Mouse (Mus musculus): Measurements from ENCODE around the gene Lyrm2.

Lyrm2 gene

DNA sequence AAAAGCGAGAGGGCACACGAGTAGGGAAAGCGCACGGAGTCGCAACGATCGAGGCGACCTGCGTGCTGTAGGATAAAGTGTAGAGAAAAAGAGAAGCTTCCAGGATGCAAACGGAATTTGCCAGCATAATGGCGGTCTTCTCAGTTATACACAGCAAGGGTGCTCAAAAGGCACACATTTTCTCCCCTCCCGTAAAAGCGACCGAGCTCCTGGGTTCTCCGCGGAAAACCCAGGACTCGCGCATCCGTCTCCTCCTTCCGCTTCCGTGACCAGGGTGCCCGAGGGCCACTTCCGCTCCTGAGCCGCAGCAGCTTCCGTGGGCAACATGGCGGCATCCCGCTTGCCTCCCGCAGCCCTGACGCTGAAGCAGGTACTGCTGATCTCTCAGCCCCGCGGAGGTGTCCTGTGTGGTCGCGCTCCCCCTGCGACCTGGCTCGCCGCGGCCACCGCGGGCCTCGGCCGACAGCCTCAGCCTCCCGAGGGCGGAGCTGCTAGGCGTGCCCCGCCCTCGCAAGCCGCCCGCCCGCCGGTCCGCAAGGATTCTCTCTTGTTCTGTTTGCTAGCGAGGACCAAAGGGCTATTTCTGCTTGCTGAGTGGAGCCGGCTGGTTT is at the start of gene Lyrm2:
Lyrm2 (plus strand) TSS at position 288 of the 611 bp plus-strand sequence.
- DNase-seq (ENCODE audit: low read depth, low spot score): peak; percentile 67

DNA sequence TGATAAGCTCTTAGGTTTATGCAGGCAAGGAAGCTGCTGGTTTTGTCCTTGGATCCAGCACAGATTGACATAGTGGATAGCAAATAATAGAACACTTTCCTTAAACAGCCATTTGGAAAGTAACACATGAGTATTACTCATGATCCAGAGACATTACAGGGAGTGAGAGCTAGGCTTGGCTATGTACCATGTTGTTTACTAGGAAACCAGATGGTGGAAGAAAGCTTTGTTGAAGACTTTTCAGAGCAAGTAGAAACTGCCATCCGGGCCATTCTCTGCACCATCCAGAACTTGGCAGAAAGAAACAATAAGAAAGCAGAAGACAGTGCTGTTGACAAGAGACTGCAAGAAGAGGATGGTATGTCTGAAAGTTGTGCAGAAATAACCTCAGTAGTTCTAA is 49.3 kb upstream of the Lyrm2 start:
- DNase-seq (ENCODE audit: low read depth, low spot score): no peak

DNA sequence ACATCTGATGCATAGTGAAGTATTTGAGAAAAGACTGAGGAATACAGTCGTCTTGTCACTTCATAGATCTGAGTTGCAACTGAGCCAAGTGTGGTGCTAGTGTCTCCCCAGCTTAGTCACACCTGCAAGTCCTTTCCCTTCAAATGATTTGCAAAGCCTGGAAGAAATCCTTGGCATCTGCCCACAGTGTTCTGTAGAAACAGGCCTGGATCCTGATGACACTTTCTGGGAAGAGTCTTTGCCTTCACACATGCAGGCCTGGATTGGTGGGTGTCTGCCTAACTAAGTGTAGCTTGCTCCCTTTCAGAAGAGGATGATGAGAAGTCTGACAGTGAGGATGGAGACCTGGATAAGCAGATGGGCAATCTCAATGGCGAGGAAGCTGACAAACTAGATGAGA is 42.6 kb upstream of the Lyrm2 start:
- DNase-seq (ENCODE audit: low read depth, low spot score): no peak

DNA sequence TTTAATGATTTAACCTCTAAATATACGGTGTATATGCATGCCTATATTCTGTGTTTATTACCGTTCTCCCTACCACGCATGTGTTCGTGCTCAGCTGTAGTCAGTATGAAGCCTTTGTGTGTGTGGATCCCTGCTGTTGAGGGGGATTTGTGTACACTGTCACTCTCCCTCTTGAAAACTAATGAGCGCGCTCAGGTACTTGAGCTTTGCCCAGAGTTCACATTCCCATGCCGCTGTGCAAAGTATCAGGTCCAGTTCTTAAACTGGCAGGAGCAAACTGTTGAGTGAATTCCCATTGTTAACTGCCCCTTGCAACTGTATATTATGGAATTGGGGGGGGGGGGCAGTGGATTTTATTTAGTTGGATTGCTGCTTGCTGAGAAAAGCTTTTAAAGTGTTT is 32.6 kb upstream of the Lyrm2 start:
- no peak for DNase-seq (ENCODE audit: low read depth, low spot score)

DNA sequence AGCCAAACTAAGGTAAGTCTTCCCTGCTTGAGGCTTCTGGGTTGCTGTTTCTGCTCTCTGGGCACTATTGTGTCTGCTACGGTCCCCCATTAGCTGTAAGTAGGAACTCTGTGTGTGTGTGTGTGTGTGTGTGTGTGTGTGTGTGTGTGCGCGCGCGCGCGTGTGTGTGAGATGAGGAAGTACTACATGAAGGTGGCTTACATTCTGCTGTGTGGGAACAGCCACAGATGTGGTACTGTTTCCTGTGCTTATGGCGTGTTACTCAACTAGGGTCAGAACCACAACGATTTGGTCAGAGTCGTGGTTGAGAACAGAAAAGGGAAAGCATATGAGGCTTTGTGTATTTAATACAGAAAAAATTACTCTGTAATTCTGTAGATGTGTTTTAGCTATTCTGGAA is 32.0 kb upstream of the Lyrm2 start:
- DNase-seq (ENCODE audit: low read depth, low spot score): no peak

DNA sequence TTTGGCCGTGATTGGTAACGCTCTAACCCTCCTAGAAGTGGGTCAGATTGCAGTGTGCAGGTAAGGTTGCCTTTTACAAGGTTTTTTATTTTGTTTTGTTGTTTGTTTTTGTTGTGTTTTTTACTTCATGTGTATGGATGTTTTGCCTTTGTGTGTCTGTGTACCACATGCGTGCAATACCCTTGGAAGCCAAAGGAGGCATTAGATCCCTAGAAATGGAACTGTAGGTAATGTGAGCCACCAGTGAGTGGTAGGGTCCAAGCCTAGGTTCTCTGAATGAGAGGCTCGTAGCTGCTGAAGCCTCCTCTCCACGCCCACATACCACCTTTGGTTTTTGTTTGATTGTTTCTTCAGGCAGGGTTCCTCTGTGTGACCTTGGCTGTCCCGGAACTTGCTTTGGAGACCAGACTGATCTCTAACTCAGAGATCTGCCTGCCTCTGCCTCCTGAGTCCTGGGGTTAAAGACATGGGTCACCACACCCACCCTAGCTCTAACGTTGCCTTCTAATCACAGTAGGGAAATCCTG is 29.7 kb upstream of the Lyrm2 start:
- no peak for DNase-seq (ENCODE audit: low read depth, low spot score)

DNA sequence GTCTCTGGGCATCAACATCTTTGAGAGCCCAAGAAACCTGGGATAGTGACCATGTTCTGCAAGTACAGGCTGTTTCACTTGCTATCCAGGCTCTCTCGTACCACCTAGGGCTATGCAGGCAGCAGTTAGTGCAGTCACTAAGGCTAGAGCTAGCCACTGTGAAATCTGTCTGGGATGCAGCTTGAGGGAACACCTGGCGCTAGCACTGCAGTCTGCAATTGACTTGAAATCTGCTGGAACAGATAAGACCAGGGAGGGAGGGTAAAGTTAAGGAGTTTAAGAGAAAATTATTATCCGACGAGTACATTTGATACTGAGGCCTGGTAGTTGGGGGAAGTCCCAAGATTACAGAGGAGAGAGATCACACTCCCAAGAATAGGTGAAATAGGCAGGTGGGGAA is 20.1 kb upstream of the Lyrm2 start:
- DNase-seq (ENCODE audit: low read depth, low spot score): no peak

DNA sequence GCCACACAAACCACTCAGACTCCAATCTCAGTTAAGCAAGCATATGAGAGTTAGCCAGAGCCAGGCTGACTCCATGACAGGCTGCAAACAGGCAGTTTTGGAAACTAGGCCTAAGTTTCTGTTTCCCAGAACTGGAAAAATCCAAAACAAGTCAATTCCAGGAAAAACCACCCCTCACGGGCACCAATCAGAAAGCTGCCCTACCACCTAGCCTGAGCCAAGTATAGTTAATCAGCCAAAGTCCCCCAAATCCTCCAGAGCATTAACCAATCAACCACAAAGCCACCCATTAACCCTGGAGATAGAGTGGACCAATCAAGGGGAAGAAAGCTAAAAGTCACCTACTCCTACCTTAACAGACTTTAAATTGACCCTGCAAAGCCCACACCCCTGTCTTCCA is 12.9 kb upstream of the Lyrm2 start:
- no peak for DNase-seq (ENCODE audit: low read depth, low spot score)

DNA sequence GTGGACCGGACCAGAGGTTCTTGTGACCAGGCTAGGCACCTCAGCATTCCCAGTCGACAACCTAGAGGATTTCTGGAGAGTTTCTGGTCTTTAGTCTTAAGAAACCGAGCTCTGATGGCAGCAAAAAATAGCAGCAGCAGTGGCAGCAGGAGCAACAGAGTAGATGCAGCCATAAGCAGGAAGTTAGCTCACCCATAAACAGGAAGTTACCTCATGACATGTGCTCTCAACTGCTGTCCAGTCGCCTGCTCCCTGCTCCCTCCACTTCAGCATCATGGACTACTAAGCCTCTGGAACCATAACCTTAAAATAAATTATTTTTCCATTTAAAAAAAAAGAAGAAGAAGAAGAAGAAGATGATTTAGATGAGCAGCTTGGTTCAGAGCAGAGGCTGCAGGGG is 11.0 kb upstream of the Lyrm2 start:
- DNase-seq (ENCODE audit: low read depth, low spot score): no peak

DNA sequence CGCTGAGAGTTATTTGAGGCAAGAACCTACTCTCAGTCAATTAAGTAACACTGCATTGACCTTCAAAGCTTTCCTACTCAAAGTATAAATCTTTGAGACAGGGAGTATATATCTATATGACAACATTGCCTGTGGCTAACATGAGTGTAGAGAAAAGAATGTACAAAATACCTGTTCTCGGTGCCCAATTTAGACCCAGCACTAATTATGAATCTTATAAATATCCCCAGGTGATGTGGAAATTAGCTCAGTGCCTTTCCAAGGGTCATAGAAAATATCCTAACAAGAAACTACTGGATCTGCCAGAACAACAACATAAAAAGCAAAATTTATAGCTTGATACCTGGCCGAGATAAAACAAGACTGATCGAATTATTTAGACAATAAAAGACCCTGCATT is 1.1 kb upstream of the Lyrm2 start:
- DNase-seq (ENCODE audit: low read depth, low spot score): no peak

DNA sequence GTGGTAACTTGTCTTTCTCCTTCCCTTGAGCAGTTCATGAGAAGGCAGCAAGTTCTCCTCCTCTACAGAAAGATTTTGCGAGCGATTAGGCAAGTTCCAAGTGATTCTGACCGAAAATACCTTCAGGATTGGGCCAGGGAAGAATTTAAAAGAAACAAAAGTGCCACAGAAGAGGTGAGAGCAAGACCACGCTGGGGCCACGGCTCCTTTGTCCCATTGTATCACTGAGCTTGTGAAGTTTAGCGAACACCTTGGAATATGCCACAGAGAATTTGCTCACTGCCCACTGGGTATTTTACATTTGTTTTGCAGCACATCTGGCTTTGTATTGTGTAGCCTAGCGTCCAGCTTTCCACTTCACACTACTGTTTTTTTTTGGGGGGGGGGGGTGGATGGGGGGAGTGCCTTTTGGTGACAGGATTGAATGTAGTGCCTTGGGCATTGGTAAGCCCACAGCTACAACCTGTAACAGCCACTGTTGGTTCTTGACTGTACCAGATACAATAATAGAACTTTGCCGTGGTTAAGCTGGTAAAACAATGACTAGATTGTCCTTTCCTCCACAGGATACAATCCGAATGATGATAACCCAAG is 621 bp downstream of the Lyrm2 start:
- DNase-seq (ENCODE audit: low read depth, low spot score): no peak

DNA sequence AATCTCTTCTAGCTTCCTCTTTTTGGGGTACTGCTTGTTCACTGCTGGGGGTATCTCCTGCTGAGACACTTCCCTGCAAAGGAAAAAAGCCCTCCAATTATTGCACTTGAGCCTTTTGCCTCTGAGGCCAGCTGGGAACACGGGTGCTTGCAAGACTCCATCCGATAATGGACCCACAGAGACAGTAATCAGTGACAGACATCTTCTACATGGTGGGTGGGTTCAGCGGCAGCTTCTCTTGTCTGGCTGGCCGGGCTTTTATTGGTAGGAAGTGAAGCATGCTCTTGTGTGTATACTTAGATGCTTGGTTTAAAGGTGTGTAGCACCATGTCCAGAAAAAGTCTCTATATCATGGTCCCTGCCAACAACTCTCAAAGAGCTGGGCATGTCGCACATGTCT is 17.4 kb downstream of the Lyrm2 start:
- no peak for DNase-seq (ENCODE audit: low read depth, low spot score)

DNA sequence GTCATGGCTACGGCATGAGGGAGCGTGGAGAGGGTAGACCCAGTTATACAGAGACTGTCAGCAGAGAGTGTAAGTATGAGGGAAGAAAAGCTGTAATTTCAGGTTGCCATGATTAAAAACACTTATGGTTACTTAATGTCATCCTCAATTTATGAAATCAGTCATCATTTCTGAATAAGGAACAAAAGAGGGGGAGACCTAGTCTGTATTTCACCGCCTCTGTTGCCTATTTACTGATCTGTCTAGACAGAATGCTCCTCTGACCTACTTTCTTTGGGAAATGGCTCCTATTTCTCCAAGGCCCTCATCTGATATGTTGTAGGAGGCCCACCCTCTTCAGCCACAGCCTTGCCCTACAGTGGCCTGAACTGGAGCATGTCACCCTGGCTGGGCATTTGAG is 20.6 kb downstream of the Lyrm2 start:
- no peak for DNase-seq (ENCODE audit: low read depth, low spot score)

DNA sequence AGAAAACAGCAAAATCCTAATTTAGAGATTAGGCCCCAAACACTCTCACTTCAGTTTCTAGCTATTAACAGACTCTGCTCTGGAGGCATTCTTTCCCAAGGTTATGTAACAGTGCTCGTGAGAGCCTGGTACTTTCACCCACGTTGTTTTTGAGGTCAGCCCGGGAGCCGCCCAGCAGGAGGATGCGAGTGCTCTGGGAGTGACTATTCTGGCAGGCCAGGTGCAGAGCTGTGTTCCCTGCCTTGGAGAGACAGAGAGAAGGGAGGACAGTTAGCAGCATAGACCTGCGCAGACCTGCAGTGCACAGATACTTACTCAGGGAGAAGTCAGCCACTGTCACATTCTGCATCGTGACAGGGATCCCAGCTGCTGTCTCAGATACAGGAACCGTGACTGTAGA is 24.2 kb downstream of the Lyrm2 start:
- DNase-seq (ENCODE audit: low read depth, low spot score): no peak

DNA sequence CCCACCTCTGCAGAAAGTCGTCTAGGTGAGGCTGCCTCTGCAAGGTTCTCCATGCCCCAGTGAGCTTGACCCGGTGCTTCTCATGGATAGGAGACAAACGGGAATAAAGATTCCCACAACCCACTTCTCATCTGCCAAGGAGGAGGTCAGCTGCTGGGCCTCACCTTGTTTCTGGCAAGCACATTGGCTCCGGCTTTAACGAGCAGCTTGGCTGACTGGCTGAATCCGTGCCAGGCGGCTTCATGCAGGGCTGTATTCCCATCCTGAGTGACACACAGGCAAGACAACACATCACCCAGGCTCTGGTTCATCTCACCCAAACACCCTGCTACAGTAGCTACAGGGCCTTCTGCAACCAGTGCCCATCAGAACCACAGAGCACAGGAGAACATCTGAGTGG is 26.9 kb downstream of the Lyrm2 start:
- no peak for DNase-seq (ENCODE audit: low read depth, low spot score)

DNA sequence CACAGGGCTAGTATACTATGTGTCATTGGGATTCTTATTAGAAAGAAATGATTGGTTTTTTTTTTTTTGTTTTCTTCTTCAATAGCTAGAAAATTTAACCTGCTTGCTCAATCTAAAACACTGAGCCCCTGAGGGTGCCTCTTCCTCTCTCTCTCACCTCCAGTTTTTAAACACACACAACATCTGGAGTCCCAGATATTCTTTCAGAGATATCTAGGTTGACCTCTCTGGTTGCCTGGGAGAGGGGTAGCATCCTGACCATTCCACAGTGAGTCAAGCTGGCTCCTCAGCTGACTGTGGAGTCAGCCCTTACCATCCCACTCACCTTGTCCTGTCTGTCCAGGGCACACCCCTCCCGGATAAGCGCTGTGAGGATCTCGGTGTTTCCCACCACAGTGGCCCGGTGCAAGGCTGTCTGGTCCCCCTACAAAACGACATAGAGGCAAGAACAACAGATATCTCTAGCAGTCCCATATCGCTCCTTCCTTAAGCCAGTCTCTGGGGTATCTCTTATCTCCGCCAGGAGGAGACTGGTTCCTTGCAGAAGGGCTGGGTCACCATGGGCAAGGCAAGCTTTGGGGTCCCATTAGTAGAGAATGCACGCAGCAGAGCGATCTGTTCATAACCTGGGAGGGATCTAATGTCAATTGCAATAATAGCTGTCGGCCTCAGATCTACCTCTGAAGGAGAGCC is 28.5 kb downstream of the Lyrm2 start:
- no peak for DNase-seq (ENCODE audit: low read depth, low spot score)

DNA sequence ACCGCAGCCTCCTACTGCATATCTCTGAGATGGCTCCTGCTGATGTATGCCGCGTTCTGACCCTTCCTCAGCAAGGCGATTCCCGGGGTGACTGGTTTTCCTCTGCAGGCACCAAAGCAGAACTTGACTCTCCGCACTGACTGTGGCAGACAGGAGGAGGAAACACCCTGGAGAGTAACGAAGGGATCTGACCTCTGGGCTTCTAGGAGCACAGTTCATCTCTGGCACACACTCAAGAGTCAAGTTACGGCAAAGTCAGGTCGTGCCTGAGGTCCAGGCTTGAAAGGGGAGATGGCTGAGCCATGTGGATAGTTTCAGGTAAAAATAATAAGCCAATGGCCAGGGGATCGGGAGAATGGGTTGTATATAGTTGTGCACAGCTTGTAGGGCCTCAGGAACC is 29.3 kb downstream of the Lyrm2 start:
- DNase-seq (ENCODE audit: low read depth, low spot score): no peak

DNA sequence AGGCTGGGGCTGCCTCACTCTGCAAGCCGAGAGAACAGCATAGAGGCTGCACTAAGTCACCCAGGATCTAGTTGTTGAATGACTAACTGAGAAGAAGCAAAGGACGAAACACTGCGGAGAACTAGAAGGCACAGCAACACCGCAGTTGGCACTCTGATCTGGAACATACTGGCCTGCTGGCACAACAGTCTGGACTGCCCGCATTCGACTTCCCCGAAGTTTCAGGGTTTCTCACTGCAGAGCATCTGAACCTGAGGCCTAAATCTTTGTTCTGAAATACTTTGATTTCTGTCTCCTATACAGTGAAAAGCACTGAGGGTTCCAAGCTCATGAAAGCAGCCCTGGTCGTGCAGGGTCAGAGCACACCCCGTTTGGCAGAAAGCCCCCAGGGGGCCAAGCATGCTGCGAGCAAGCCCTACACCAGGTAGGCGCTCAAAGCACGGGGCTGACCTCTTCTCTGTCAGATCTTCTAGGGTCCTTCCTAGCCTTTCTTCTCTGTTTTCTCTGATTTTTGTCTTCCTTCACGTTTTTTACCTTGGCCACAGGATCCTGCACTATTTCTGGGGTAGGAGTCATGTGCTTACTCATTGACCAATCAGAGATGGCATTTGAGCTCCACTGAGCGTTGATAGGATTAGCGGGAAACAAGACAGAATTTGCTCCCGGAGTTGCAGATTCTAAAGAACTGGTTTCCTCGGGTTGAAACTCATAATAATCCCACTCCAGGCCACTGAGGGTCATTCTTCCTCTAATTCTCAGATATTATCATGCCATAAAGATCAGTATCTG is 33.6 kb downstream of the Lyrm2 start:
- peak; percentile 13 for DNase-seq (ENCODE audit: low read depth, low spot score)

DNA sequence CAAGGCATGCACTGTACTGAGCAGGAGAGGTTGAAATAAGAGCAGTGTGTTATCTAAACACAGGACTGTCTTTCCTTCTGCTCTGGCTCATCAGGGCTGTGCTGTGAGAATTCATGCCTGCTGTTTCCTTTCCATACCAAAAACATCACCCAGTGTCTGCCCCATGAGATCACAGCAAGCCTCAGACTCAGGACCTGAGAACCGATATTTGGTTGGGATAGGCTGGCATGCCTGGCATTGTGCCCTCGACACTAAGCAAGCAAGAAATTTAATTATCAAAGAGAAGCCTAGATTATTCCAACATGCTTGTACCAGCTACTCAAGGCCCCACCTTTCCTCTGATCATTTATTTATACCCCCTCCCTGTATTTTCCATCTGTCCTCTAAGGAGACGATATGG is 34.5 kb downstream of the Lyrm2 start:
- no peak for DNase-seq (ENCODE audit: low read depth, low spot score)

DNA sequence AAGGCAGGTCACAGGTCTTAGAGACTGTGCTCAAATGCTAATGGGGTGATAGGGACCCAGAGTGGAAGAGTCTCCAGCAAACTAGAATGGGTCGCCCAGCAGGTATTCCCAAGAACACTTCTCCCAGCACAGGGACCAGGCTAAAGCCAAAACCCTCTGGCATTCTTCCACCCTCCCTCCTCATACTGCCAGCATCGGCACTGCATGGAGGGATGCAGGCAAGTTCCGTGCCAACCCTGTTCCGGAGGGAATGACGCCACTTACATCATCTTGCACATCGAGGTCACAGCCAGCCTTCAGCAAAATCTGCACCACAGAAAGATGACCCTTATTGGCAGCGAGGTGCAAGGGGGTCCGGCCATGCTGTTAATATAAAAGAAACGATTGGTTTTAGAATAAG is 36.0 kb downstream of the Lyrm2 start:
- DNase-seq (ENCODE audit: low read depth, low spot score): no peak

DNA sequence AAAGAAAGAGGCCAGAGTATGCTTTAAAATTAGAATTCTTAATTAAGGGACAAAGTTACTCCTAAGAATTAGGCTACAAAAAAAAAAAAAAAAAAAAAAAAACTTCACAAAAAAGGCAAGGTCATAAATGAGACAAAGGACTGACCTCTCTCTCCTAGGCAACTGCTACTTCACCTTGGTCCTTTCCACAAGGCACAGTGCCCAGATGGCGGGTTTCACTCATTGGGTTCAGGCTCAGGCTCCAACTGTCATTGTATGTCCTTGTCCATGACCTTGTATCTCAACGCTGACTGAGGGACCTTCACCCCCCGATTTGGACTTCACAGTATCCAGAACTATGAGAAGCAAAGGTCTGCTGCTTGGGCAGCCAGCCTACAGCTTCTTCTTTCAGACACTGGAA is 38.3 kb downstream of the Lyrm2 start:
- DNase-seq (ENCODE audit: low read depth, low spot score): no peak
